Mouse (Mus musculus): ENCODE results near the gene Slco3a1. TPM values are rescaled to one million over a fixed set of nuclear protein-coding genes. Genes with fewer than 3 reads are reported as not detected.

The Slco3a1 gene
- total and polyA plus RNA-seq, 3 experiments, result 0.04 to 0.35 TPM; not detected in 1

DNA sequence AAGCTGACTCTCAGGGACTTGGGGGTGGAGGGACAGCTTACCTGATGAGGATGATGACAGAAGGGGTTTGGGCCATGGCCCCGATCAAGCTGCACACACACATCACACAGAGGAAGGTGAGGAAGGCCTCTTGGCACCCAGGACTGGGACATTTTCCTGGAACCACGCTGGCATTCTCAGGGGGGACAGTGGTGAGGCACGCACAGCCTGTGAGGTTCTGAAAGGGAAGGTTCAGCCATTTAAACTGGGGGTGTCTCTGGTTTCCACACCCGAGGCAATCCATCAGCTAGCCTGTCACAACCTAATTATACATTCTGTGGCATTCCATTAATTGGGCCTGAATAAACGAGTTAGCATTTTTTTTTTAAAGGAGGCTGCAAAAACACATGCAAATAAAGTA lies 251.5 kb downstream of the Slco3a1 start:
- Histone ChIP-seq H3K36me3 (replicated peaks in 1 of 2; ENCODE audit: control insufficient read depth in 1 of 2, insufficient read depth in 1 of 2, low read length in 1 of 2) (no peaks in the 10 kb centered on the region), H3K9ac (ENCODE audit: insufficient read depth, low read depth) (no peak overlapping the region), H3K27me3 (replicated peaks) (peaks cover 71% of the 10 kb centered on the region), H3K9me3 (replicated peaks; ENCODE audit: low read length) (no peaks in the 10 kb centered on the region), H3K27ac (ENCODE audit: insufficient read depth, low read depth) (no peak overlapping the region), H3K4me1 (ENCODE audit: control insufficient read depth in 1 of 2, insufficient read depth in 2 of 2) (no peaks in the 10 kb centered on the region), H3K4me3 (replicated peaks in 1 of 3; ENCODE audit: low read depth in 2 of 3, low read length in 2 of 3, poor library complexity in 1 of 3) (no peak overlapping the region), H3K4me2 (ENCODE audit: insufficient read depth, low read depth, poor library complexity, severe bottlenecking) (no peak overlapping the region), H3K79me2 (replicated peaks; ENCODE audit: control insufficient read depth, extremely low read depth, insufficient read depth, poor library complexity, severe bottlenecking) (no peaks in the 10 kb centered on the region)
- dilution Hi-C loops (cut with MboI; ENCODE audit: extremely low pct_ligation_motif_present, extremely low pct_unique_long_range_greater_than_20kb, low sequenced_read_pairs) (no loop called here), in situ Hi-C loops (cut with MboI; ENCODE audit: low pct_ligation_motif_present, low pct_unique_long_range_greater_than_20kb, low sequenced_read_pairs) (no loop called here)
- DNase-seq (ENCODE audit: extremely low read depth), result no peak
- TF ChIP-seq GABPA (IDR thresholded peaks at IDR 0.05; ENCODE audit: insufficient replicate concordance, low read depth, low read length) (no peak), MYC (IDR thresholded peaks at IDR 0.05; ENCODE audit: low read depth, low read length) (no peak), MAFK (IDR thresholded peaks at IDR 0.05; ENCODE audit: insufficient replicate concordance, low read length) (no peak), JUN (IDR thresholded peaks at IDR 0.05; ENCODE audit: insufficient read depth, low read depth, low read length) (no peak)

GRCm38 (mm10) chr7:74286531-74286930 lies 268.0 kb downstream of the Slco3a1 start:
- H3K9me3 ChIP-seq (replicated peaks; ENCODE audit: low read length), result no peaks in the 10 kb centered on the region
- TF ChIP-seq PAX5 (IDR thresholded peaks at IDR 0.05; ENCODE audit: low read length), result no peak
- no peak for TF ChIP-seq RCOR1 (conservative IDR thresholded peaks at IDR 0.05; ENCODE audit: low read depth, low read length)
- no peak for TF ChIP-seq E2F4 (IDR thresholded peaks at IDR 0.05; ENCODE audit: insufficient replicate concordance, low read depth, low read length)
- no peak for TF ChIP-seq GABPA (IDR thresholded peaks at IDR 0.05; ENCODE audit: insufficient replicate concordance, low read depth, low read length)
- TF ChIP-seq MAZ (IDR thresholded peaks at IDR 0.05; ENCODE audit: low read depth, low read length), result no peak
- TF ChIP-seq USF2 (conservative IDR thresholded peaks at IDR 0.05; ENCODE audit: low read depth, low read length), result no peak
- TF ChIP-seq JUND (conservative IDR thresholded peaks at IDR 0.05; ENCODE audit: low read depth, low read length), result no peak
- no peak for TF ChIP-seq SIN3A (IDR thresholded peaks at IDR 0.05; ENCODE audit: low read length)
- no peak for TF ChIP-seq NELFE (IDR thresholded peaks at IDR 0.05; ENCODE audit: low read depth, low read length)
- no peak for TF ChIP-seq ETS1 (conservative IDR thresholded peaks at IDR 0.05; ENCODE audit: low read depth, low read length)
- TF ChIP-seq MEF2A (IDR thresholded peaks at IDR 0.05; ENCODE audit: borderline replicate concordance, low read depth, low read length), result no peak
- TF ChIP-seq IRF4 (IDR thresholded peaks at IDR 0.05; ENCODE audit: low read depth, low read length), result no peak
- no peak for TF ChIP-seq ZMIZ1 (IDR thresholded peaks at IDR 0.05; ENCODE audit: low read depth, low read length)
- TF ChIP-seq USF1 (IDR thresholded peaks at IDR 0.05; ENCODE audit: low read depth, low read length), result no peak
- TF ChIP-seq SMC3 (IDR thresholded peaks at IDR 0.05; ENCODE audit: low read depth, low read length), result no peak
- no peak for TF ChIP-seq EP300 (IDR thresholded peaks at IDR 0.05; ENCODE audit: low read length)
- H3K4me3 ChIP-seq (replicated peaks in 1 of 3; ENCODE audit: low read depth in 2 of 3, low read length in 2 of 3, poor library complexity in 1 of 3), result no peak overlapping the region
- in situ Hi-C loops (cut with MboI; ENCODE audit: low pct_ligation_motif_present, low pct_unique_long_range_greater_than_20kb, low sequenced_read_pairs) (no loop called here), dilution Hi-C loops (cut with MboI; ENCODE audit: extremely low pct_ligation_motif_present, extremely low pct_unique_long_range_greater_than_20kb, low sequenced_read_pairs) (no loop called here)
- no peak overlapping the region for H3K27ac ChIP-seq (ENCODE audit: insufficient read depth, low read depth)
- no peak overlapping the region for H3K9ac ChIP-seq (ENCODE audit: insufficient read depth, low read depth)
- no peaks in the 10 kb centered on the region for H3K4me1 ChIP-seq (ENCODE audit: control insufficient read depth in 1 of 2, insufficient read depth in 2 of 2)
- no peak overlapping the region for H3K4me2 ChIP-seq (ENCODE audit: insufficient read depth, low read depth, poor library complexity, severe bottlenecking)
- no peaks in the 10 kb centered on the region for H3K79me2 ChIP-seq (replicated peaks; ENCODE audit: control insufficient read depth, extremely low read depth, insufficient read depth, poor library complexity, severe bottlenecking)
- H3K27me3 ChIP-seq (replicated peaks), result peaks cover 62% of the 10 kb centered on the region
- no peaks in the 10 kb centered on the region for H3K36me3 ChIP-seq (replicated peaks in 1 of 2; ENCODE audit: control insufficient read depth in 1 of 2, insufficient read depth in 1 of 2, low read length in 1 of 2)
- DNase-seq (ENCODE audit: extremely low read depth), result no peak
